Mouse (Mus musculus) stomach, adult 2 months (tissue): Measurements from ENCODE around the gene Sync. TPM values are rescaled to one million over a fixed set of nuclear protein-coding genes. Genes with fewer than 3 reads are reported as not detected.

Experiments used
- polyA plus RNA-seq: library from polyadenylated mRNA; depleted of rRNA; stranded (reverse); fragments of >200 nt; gene quantifications from 2 replicates; pipeline ENCODE4 v1.2.3, GENCODE M21; 2012; rRNA removed

The Sync gene
- 0.58 and 0.95 TPM in 2 replicates for polyA plus RNA-seq

DNA sequence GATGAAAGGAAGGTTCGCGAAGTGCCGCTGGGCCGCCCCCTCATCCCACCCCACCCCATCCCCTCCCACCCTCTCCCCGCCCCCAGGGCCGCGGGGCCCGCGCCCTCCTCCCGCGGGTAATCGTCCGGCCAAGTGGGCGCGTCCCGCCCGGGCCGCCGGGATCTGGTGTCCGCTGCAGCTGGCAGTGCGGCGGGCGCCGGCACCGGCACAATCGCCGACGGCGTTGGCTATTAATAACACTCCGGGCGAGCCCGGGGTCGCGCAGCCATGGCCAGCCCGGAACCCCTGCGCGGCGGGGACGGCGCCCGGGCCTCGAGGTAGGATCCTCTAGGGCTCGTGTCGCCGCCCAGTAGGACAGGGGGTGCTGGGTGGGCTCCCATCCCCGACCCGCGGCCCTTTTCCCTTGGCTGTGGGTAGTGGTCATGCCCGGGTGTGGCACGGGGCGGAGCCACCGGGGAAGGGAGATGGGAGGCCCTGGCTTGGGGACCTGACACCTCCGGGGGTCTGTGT is at the start of gene Sync:
Sync (plus strand) TSS at position 146 of the 510 bp plus-strand sequence.

DNA sequence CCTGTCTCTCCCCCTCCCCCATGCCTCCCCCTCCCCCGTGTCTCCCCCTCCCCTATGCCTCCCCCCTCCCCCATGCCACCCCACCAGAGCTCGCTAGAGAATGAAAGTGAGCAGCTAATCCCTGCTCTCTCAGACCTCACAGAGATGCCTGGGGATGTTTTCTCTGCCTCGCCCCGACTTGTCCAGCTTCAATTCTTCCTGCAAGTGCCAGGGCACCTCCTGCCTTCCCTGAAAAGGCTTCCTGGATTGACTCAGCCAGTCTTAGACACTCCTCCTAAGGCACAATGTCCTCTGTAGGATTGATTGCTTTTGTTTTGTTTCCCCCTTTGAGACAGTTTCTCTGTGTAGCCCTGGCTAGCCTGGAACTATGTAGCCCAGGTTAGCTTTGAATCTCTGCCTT is 26.2 kb upstream of the Sync start, which contains the start of gene C77080:
C77080 (minus strand) TSS at position 209 of the 400 bp plus-strand sequence.

DNA sequence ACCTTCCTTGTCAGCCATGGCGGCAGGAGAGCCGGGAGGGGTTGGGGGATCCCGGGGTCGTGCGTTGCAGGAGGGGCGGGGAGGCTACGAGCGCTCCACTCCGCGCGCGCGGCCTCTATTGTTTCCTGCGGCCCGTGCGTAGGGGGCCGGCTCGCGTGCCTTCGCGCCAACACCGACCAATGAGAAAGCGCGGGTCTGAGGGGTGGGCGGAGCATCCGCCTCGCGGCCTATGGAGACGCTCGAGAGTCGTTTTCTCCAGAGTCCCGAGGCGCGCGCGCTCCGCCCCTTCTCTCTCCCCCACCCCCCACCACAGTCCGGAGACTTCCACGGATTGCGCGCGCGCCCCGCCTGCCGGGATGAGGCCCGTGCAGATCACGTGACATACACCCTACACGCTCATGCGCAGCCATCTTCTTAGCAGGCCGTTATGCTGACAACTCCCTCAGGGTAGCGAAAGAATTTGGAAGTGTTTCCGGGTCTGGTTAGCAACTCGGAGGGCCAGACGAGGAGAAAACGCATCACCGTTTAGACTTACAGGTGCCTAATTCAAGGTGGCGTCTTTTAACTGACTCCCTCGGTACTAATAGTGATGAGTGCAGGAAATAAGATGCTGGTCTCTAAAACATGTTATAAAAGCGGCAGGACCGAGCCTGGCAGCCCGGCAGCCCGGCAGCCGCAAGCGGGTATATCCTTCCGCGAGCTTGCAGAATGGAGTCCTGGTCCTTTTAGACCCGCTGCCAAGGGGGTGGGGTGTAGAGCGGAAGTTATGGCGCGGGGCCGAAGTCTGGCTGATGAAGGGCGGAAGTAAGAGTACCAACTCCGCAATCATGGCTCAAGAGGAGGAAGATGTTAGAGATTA is 48.0 kb downstream of the Sync start, which contains the start of the genes Rbbp4 and Zbtb8os:
Rbbp4 (minus strand) TSS at position 155 of the 859 bp plus-strand sequence.
Zbtb8os (plus strand) TSS at position 480 of the 859 bp plus-strand sequence.

Other genes starting within 250 kb of the Sync start
- 39.0 and 55.2 TPM in 2 replicates for gene Rnf19b, start 229.3 kb upstream of the Sync start, polyA plus RNA-seq
- gene Tmem54, start 182.1 kb upstream of the Sync start, polyA plus RNA-seq, result 228 and 321 TPM in 2 replicates
- gene Hpca, start 165.6 kb upstream of the Sync start, polyA plus RNA-seq, result 0.04 and 0.23 TPM in 2 replicates
- 0.85 and 1.00 TPM in 2 replicates for gene Fndc5, start 150.6 kb upstream of the Sync start, polyA plus RNA-seq
- 0.94 and 2.8 TPM in 2 replicates for gene S100pbp, start 97.9 kb upstream of the Sync start, polyA plus RNA-seq
- 3.2 and 5.9 TPM in 2 replicates for gene Yars, start 97.9 kb upstream of the Sync start, polyA plus RNA-seq
- gene C77080, start 26.2 kb upstream of the Sync start, polyA plus RNA-seq, result 63.7 and 65.0 TPM in 2 replicates
- 3.3 and 4.2 TPM in 2 replicates for gene Rbbp4, start 47.8 kb downstream of the Sync start, polyA plus RNA-seq
- gene Zbtb8os, start 48.1 kb downstream of the Sync start, polyA plus RNA-seq, result 2.1 and 2.6 TPM in 2 replicates
- 2.6 and 2.9 TPM in 2 replicates for gene Zbtb8a, start 90.5 kb downstream of the Sync start, polyA plus RNA-seq
- gene Zbtb8b, start 153.2 kb downstream of the Sync start, polyA plus RNA-seq, result 0.05 TPM in 1 of 2 replicates, not detected in the other
- 6.9 and 8.1 TPM in 2 replicates for gene Bsdc1, start 174.0 kb downstream of the Sync start, polyA plus RNA-seq
- gene Tssk3, start 203.4 kb downstream of the Sync start, polyA plus RNA-seq, result not detected in 2 replicates
- 0.57 TPM in 1 of 2 replicates, not detected in the other for gene Fam229a, start 203.6 kb downstream of the Sync start, polyA plus RNA-seq
- gene Marcksl1, start 226.0 kb downstream of the Sync start, polyA plus RNA-seq, result 9.9 and 12.4 TPM in 2 replicates